In the genomic region with DNA sequence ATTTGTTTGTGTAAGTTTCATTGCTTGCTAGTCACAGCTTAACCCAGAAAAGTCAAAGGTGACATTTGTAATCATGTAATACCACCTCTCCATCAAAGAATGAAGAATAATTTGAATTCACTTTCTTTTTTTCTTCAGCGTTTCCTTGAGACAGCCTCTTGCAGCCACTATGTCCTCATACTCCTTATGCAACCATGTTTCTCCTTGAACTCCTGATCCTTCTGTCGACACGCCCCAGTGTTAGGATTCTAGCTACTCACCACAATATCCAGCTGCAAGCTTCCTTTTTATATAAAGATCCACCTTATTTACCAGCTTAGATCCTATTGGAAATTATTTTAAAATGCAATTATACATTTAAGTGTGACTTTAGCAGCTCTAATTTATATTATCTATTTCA, we compare ENCODE assay signal across 18 mouse cellular contexts.
"Had no signal": no experiment of that assay in that cellular context is flagged by ENCODE, and none has a peak within 500 bp of the region (broad histone marks: within the 10 kb centered on the region; RNA-seq: fewer than 3 reads in every experiment).

No protein-coding gene starts in this region.

- DNase-seq: lung, embryonic 14.5 days; lung, postnatal 10 days; lung, postnatal 4 days; midbrain, embryonic 14.5 days; retina, postnatal 1 day; right cerebral cortex, adult 18-20 months; right cerebral cortex, postnatal 25 days; right cerebral cortex, postnatal 4 days; spleen, adult 18-20 months; thymus, adult 18-20 months; thymus, postnatal 14 days; thymus, postnatal 36 days had no signal

- H3K4me3 ChIP-seq: midbrain, embryonic 10.5 days; midbrain, embryonic 12.5 days; myocyte; neural tube, embryonic 13.5 days; neural tube, embryonic 15.5 days had no signal

- H3K4me1 ChIP-seq: midbrain, embryonic 10.5 days; midbrain, embryonic 12.5 days; neural tube, embryonic 13.5 days; neural tube, embryonic 15.5 days had no signal

- H3K27ac ChIP-seq: midbrain, embryonic 10.5 days; midbrain, embryonic 12.5 days; neural tube, embryonic 13.5 days; neural tube, embryonic 15.5 days had no signal

- ATAC-seq: midbrain, embryonic 16.5 days had no signal

- H3K27me3 ChIP-seq: midbrain, embryonic 12.5 days; neural tube, embryonic 13.5 days; neural tube, embryonic 15.5 days had no signal

- H3K4me2 ChIP-seq: lung, embryonic 14.5 days; midbrain, embryonic 12.5 days; neural tube, embryonic 13.5 days; neural tube, embryonic 15.5 days had no signal

- H3K9me3 ChIP-seq: midbrain, embryonic 10.5 days; midbrain, embryonic 12.5 days; neural tube, embryonic 13.5 days; neural tube, embryonic 15.5 days had no signal

- H3K9ac ChIP-seq: lung, embryonic 14.5 days; midbrain, embryonic 12.5 days; neural tube, embryonic 13.5 days; neural tube, embryonic 15.5 days had no signal

- H3K36me3 ChIP-seq: midbrain, embryonic 10.5 days; midbrain, embryonic 12.5 days; neural tube, embryonic 13.5 days; neural tube, embryonic 15.5 days had no signal
